Mouse (Mus musculus): ENCODE data around the gene Skil.
A peak's percentile ranks its signal among the peaks of the same experiment; 100 is the strongest.

Gene Skil

GRCm38 (mm10) chr3:31094531-31095178, at the start of gene Skil:
Gene Skil, plus strand, starts transcription at chr3:31095058.
- peak; percentile 96 for DNase-seq (ENCODE audit: low read depth)

DNA sequence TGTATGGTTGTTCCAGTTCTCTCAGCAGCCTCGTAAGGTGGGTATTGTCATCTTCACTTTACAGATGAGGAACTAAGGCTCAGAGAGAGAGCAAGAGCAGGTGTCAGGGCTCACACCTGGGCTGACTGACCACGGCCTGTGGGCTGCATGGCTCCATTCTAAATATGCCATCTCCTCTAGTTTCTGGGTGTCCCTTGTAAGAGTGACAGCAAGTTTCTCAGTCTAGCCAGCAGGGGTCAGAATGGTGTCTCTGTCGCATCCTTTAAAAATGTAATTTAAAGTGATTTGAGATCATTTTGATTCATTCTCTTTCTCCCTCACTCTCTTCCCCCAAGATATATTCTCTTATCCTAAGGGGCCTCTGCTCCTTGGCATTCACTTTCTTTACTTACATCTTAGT, 47.6 kb upstream of the Skil start:
- DNase-seq (ENCODE audit: low read depth) = peak; percentile 59

GRCm38 (mm10) chr3:31049087-31049486, 45.8 kb upstream of the Skil start:
- DNase-seq (ENCODE audit: low read depth) = peak; percentile 22

- DNase-seq (ENCODE audit: low read depth) = no peak
These were observed 44.5 kb upstream of the Skil start for GRCm38 (mm10) chr3:31050375-31050774.

- no peak for DNase-seq (ENCODE audit: low read depth)
These were observed 43.1 kb upstream of the Skil start for GRCm38 (mm10) chr3:31051730-31052129.

DNA sequence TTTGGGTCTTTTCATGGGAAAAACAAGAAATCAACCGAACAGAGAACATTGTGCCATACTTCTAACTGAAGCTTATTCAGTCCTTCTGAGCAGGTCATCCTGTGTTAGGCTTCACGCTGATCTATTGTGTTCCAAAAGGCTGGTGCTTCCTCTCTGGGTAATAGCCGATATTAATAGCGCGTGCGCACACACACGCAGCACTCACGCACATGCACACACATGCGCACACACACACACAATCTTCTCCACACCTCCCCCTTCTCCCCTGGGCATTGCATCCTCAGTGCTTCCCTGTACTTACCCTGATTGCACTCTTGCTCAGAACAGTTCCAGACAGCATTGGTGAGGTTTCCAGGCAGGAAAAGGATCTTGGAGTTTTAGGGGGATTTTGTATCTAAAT, 41.7 kb upstream of the Skil start:
- DNase-seq (ENCODE audit: low read depth) = no peak

DNA sequence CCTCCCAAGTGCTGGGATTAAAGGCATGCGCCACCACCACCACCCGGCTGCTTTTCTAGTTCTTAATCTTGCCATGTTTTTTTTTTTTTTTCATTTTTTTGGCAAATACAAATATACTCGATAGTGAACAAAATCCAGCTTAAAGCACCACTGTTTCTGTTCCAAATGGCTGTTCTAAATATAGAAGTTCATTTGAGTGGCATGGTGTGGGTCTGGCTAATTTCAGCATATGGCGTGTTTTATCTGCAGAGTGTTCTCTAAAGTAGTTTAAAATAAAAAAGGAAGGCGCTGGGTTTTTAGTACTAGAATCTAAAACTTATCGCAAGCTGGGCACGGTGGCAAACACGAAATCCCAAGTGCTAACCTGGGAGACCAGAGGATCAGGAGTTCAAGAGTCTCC, 40.0 kb upstream of the Skil start:
- no peak for DNase-seq (ENCODE audit: low read depth)

DNA sequence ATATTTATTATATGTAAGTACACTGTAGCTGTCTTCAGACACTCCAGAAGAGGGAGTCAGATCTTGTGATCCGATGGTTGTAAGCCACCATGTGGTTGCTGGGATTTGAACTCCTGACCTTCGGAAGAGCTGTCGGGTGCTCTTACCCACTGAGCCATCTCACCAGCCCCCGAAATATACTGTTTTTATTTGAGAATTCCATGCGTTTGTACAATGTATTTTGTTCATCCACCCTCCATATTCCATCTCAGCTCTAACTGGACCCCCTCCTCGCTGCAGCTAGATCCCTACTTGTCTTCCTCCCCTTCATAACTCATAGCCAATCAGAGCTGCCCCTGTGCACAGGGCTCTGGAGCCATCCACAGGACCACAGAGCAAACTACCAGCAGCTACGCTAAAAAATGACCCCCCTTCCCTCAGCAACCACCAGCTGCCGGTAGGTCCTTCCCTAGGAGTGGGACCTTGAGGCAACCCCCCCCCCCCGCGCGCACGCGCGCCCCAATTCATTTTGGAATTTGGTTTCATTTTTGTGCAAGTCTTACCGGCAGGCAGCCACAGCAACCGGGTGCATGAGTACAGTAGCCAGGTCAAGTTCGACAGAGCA, 38.7 kb upstream of the Skil start:
- peak; percentile 62 for DNase-seq (ENCODE audit: low read depth)

DNA sequence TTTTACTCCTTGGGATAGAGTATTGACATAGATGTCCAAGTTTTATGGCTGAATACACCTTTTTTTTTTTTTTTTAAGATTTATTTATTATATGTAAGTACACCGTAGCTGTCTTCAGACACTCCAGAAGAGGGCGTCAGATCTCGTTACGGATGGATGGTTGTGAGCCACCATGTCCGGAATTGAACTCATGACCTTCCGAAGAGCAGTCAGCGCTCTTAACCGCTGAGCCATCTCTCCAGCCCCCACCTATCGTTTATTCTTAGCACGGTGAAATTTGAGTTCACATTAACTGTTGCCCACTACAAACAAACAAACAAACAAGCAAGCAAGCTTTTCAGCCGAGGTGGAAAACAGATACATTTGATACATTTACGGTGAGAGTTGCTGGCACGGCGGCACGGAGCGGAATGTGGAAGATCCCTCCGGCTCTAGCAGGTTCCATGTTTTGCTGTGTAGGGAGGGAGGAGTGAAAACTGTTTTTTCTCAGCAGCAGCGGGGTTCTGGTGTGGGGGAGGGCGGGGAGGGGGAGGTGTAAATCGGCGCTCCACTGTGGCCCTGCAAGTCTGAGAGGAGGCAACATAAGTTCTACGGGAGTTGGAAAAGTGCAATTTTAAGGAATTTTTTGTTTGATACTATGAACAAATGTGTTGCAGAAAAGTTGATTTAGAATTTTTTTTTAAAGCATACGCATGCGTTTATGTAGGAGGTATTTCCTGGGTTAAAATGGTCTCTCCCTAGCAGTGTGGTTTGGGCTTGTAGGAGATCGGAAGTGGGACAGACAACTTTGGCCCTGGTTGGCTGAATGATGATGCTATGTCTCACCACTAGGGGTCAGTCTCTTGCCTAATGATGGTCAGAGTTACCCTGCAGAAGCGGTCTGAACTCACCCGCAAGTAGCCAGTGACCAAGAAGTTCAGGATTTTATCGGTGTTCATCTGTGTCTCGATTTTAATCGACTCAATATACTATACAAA, 37.9 kb upstream of the Skil start:
- DNase-seq (ENCODE audit: low read depth) = peak; percentile 83

- DNase-seq (ENCODE audit: low read depth) = no peak
These were observed 34.1 kb upstream of the Skil start for GRCm38 (mm10) chr3:31060745-31061102.

GRCm38 (mm10) chr3:31061103-31061785, 33.6 kb upstream of the Skil start:
- DNase-seq (ENCODE audit: low read depth) = peak; percentile 77

GRCm38 (mm10) chr3:31061786-31062120, 33.1 kb upstream of the Skil start:
- DNase-seq (ENCODE audit: low read depth) = no peak

DNA sequence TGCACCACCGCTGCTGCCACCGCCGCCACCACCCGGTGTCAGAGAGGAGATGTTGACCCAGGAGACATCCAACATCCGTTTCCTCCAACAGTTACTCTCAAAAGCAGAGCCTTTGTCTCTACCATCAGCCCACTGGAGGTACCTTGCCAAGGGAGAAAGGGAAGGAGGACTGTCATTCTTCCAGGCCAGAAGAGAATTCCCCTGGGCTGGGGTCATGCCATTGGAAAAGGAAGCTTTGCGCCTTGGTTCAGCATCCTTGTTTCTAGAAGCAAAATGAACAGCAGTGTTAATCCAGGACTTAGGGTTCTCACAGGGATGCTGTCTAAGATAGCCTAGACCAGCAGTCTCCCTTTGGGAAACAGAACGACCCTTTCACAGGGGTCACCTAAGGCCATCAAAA, 32.5 kb upstream of the Skil start:
- DNase-seq (ENCODE audit: low read depth) = peak; percentile 33

GRCm38 (mm10) chr3:31068482-31068881, 26.4 kb upstream of the Skil start:
- no peak for DNase-seq (ENCODE audit: low read depth)

GRCm38 (mm10) chr3:31071804-31072203, 23.1 kb upstream of the Skil start:
- no peak for DNase-seq (ENCODE audit: low read depth)

GRCm38 (mm10) chr3:31075808-31076207, 19.1 kb upstream of the Skil start:
- DNase-seq (ENCODE audit: low read depth) = no peak

DNA sequence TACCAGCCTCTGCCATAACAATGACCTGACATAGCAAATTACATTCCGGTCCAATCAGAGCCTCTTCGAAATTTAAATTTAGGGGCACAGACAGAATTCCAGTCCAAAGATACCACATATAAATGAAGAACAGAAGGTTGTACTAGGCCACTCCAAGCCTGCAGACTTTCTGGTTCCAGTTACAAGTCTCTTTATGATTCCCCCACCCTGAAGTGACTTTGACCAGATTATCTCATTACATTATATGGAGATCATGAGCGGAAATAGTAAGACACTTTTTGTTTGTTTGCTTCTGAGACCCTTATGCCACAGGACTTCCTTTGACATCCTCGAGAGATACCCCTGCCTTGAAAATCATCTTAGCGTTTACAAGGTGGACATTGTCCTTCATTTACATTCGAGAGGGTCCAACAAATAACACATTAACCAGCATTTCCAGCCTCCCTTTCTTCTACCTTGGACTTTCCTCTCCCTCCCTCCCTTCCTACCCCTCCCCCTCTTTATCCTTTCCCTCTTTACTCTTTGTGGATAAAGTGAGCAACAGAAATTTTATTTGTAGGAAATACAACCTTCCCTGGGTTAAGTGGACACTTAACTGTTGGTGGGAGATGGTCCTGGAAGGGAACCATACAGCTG, 17.7 kb upstream of the Skil start:
- DNase-seq (ENCODE audit: low read depth) = no peak

- DNase-seq (ENCODE audit: low read depth) = no peak
These were observed 15.4 kb upstream of the Skil start for GRCm38 (mm10) chr3:31079450-31079849.

GRCm38 (mm10) chr3:31080791-31081502, 13.9 kb upstream of the Skil start:
- no peak for DNase-seq (ENCODE audit: low read depth)

DNA sequence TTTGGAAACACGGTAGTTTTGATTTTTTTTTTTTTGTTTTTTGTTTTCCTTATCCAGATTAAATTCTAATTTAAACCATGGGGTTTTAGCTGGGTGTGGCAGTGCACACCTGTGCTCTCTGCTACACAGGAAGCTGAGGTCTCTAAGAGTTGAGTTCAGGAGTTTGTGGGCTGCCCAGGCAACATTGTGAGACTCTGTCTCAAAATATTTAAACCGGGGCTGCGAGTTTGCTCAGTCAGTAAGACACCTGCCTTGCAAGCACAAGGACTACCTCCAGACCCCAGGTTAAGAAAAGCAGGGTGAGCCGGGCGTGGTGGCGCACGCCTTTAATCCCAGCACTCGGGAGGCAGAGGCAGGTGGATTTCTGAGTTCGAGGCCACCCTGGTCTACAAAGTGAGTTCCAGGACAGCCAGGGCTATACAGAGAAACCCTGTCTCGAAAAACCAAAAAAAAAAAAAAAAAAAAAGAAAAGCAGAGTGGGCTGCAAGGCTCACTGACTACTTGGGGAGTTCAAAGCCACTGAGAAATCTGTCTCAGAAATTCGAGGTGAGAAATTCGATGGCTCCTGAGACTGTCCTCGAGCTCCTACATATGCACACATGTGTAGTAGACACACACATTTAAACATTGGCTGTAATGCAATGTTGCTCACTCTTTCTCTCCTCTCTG, 11.9 kb upstream of the Skil start:
- peak; percentile 59 for DNase-seq (ENCODE audit: low read depth)
